Mouse (Mus musculus): Measurements from ENCODE around the gene Hormad2. TPM values are rescaled to one million over a fixed set of nuclear protein-coding genes. Genes with fewer than 3 reads are reported as not detected.

The Hormad2 gene
- polyA plus RNA-seq, 1 experiment, result 0.09 TPM

DNA sequence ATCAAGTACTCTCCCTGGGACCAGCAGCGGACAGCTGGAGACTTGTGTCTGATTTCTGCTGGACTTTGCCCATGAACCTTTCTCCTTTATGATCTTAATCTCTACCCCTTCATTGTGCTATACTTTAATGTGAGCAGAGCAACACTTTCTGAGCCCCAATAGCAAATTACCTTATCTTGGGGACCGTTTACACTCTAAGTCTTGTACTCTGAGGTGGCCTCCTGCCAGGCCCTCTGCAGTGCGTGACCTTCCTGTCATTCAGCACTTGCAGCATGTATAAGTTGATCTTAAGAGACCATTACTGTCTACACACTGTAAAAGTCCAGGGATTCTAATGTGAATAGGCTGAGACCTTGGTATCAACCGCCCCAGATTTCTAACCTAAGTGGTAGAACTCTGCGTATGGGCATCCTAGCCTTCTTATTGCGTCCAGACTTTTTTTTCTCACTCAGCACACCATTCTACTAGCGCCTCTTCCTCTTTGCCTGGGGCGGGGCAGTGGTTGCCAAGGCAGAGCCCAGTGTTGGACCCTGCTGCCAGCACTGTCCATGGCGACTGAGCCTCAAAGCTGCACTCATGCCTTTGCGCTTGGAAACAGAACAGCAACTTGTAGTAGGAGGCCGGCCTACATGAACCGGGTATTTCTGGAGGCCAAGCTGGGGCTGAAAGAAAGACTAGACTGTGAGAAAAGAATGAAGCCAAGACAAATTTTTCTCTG, 11.7 kb upstream of the Hormad2 start:
- no peak for DNase-seq (ENCODE audit: low read depth, low spot score)
- WGBS, result 40% methylated on average over 12 of the region's 12 CpGs

DNA sequence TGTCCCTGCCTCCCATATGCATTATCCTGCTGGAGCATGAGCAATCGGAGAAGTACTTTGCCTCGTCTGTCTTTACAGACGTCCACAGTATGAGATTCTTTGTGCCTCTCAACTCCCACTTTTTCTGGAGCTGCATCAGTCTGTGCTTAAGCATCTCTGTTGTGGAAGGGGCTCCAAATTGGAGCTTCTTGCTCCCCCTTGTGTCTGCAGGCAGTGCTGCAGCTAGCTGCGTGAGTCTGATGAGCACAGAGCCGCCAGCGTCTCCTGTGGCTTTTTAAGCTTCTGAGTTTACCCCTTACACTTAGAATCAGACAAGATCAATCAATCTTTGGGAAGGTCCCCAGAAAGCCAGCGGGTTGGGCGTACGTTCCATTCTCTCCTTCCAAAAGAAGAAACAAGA, 10.2 kb upstream of the Hormad2 start:
- DNase-seq (ENCODE audit: low read depth, low spot score), result no peak
- 40% methylated on average over 9 of the region's 9 CpGs for WGBS

DNA sequence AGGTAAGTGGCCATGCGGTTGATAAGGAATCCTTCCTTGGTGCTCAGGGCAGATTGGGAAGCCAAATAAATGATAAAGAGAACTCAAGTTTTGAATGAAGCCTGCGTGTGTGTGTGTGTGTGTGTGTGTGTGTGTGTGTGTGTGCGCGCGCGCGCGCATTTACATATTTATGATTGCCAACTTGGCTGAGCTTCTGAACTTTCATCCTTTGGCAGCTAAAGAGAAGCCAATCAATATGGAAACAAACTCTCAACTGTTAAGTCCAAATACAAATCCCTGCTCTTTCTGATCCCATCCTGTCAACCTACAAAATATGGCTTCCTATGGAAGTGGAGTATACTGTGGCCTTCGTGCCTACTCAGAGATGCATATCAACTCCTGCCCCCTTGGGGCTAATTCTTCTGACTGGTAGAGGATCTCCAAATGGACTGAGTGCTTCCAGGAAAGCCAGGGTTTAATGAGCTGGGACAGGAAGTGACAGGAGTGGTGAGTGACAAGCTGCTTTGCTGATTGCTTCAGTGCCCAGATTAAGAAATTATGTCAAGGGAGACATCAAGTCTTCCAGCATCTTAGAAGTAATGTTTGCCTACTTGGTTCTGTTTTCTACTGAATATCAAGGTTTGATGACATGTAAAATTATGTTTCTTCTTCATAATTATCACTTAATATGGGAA, 5.4 kb upstream of the Hormad2 start:
- DNase-seq (ENCODE audit: low read depth, low spot score), result no peak
- 91% methylated on average over 9 of the region's 9 CpGs for WGBS

DNA sequence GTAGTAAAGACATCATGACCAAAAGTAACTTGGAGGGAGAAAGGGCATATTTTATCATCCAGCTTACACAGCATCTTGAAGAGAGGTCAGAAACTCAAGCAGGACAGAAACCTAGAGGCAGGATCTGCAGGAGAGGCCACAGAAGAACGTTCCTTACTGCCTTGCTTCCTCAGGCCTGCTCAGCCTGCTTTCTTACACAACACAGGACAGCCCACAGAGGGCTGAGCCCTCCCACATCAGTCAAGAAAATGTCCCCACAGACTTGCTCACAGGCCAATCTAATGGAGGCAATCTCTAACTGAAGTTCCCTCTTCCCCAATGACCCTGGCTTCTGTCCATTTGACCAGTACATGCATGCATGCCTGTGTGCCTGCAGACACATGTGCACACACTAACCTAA, 1.4 kb upstream of the Hormad2 start:
- whole genome bisulfite sequencing, result 29% methylated on average over 1 of the region's 1 CpGs

DNA sequence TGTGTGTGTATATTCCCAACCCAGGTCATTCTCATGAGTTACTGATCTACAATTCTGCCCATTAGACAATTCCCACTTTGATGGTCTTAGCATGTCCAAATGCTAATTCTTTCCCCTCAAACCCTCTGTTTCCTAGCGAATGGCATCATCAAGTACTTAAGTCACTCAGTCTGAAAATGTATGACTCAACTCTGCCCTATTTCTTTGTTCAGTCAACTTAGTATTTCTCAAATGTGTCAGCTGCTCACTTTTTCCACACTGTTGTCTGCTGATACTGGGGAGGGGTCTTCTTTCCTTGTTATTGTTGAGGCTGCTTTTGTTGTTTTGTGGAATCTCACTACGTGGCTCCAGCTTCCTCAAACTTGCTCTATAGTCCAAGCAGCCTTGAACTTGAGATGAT, 2.7 kb downstream of the Hormad2 start:
- DNase-seq (ENCODE audit: low read depth, low spot score), result no peak
- WGBS, result 60% methylated on average over 2 of the region's 2 CpGs

More for the DNA sequence above, 1.4 kb upstream of the Hormad2 start:
- DNase-seq (ENCODE audit: low read depth, low spot score), result no peak

DNA sequence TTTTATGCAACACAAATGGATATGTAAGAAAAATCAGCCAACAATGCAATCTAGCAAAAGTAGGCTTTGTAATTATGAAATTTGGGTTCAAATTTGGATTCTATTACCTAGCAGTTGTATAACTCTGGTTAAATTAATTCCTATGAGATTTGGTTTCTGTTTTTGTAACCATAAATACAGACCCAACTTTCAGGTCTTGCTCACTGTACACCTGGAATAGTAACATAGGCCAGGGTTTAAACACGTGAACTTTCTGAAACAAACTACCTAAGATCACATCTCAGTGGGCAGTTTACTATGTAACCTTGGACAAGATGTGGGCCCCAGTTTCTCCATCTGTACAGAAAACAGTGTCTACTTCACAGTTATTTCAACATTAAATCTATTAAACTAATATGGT, 3.6 kb downstream of the Hormad2 start:
- 93% methylated on average over 1 of the region's 1 CpGs for WGBS
- no peak for DNase-seq (ENCODE audit: low read depth, low spot score)

DNA sequence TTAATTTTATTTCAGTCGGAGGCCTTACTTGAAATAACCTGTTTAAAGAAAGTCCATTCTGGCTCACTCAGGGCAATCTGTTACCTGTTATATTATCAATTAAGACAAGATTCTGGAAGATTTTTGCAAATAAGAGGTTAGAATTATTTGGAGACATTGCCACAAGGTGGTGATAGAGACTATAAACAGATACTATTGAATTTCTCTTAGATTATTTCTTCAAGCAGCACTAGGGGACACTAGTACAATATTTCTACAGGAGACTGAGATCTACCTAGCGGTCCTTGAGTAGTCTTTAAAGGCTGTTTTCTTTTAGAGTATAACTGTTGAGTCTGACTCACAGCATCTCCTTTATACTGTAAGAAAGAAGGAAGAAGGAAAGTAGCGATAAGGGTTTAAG, 4.3 kb downstream of the Hormad2 start:
- no peak for DNase-seq (ENCODE audit: low read depth, low spot score)
- 65% methylated on average over 3 of the region's 3 CpGs for WGBS

DNA sequence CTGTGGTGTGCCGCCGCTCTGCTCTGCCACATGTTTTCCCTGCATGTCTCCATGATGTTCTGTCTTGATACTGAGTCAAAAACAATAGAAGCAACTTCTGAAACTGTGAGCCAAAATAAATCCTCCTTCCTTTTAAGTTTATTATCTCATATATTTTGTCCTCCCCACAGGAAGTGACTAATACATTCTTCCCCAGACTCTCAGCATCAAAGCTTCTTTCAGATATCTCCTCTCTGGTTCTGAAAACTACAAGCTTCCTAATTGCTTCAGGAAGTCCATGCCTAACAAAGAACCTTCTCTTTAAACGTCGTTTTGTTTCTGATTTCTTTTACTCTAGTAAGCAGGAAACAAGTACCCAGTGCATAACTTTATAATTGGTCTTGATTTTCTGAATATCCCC, 6.4 kb downstream of the Hormad2 start:
- 57% methylated on average over 4 of the region's 4 CpGs for WGBS

DNA sequence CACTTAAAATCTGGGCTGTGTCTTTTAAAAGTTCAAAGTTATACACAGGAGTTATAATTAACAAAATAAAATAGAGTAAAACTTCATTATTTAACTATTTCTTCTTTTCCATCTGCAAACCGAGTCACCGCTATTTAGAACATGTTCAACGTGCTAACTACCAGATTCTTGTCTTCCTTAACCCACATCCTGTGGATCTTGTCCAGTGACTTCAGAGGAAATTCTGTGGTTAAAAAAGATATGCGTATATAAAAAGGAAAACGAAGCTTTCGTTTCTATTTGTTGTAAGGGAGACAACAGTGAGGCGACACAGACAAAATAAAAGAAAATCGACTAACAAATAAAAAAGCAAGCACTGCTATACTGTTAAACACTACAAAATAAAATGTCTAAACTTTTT, 17.1 kb downstream of the Hormad2 start:
- DNase-seq (ENCODE audit: low read depth, low spot score), result no peak
- WGBS, result 76% methylated on average over 8 of the region's 8 CpGs

More for the DNA sequence above, 6.4 kb downstream of the Hormad2 start:
- no peak for DNase-seq (ENCODE audit: low read depth, low spot score)

DNA sequence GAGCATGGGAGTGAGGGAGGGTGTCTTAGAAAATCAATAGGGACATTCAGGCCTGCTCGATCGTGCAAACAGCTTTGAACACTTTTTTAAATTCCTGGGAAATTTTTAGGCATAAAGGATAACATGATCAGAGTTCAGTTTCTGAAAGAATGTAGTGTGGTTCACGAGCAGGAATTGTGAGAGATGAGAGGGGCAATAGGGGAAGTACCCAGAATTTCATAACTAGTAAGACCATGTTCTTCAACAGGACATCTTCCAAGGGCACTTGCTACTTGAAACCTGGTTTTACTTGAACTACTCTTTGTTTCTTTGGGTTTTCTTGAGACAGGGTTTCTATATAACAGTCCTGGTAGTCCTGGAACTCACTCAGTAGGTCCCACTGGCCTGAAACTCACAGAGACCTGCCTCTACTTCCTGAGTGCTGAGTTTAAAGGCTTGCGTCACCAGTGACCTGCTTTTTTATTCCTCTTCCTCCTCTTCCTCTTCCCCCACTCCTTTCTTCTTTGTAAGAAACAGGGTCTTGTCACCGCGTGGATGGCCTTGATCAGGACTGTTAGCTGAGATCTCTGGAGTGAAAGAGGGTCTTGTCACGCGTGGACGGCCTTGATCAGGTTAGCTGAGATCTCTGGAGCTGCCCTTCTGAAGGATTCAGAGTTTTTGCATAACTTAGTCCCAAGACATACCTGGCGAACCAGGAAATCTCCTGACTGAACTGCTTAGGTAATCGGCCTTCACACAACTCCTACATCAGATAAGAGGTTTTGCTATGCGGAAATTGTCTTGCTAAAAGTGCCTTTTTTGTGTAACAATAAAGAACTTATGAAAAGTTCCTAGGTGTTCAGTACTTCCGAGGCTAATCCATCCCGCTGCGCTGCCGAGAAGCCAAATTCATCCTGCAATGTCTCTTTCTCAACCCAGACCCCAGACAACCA, 18.1 kb downstream of the Hormad2 start:
- 46% methylated on average over 16 of the region's 16 CpGs for WGBS
- DNase-seq (ENCODE audit: low read depth, low spot score), result peak; percentile 7

DNA sequence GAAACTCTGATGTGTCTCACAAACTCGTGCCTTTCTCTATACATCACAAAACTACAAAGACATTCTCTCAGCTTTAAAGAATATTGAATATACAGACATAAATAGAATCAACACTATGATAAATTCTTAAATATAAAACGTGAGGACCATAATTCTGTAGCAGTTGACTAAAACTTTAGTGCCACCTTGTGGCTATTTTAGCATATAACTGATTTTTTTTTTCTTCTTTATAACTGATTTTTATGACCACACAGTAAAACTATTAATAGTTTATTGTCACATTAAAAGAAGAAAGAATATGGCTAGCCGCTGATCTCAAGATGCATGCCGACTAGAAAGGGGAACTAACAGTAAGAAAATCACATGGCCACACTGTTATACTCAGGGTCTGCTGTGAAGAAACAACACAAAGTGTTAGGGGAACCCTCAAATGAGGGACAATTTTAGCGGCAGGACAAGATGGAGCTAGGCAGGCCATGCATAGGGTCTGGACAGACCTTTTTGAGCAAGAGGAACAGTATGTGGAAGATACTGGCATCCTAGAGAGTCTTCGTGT, 18.9 kb downstream of the Hormad2 start:
- peak; percentile 16 for DNase-seq (ENCODE audit: low read depth, low spot score)
- 13% methylated on average over 6 of the region's 6 CpGs for WGBS

DNA sequence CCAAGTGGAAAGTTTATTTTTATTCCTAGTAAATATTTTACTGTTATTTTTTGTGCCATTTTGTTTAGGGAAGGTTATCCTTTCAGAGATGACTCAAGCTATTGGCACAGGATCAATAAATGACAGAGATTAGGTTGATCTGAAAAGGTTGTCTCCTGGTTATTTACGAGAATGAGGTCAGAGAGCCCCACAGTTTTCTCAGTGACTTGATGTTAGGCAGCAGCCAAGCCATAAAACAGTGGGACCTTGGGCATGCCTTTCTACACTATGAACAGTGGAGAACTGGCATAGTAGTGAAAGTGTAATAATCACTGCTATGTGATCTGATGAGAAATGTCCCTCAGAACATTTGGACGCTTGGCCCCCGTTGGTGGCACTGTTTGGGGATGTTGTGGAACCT, 22.9 kb downstream of the Hormad2 start:
- 54% methylated on average over 3 of the region's 3 CpGs for WGBS
- no peak for DNase-seq (ENCODE audit: low read depth, low spot score)

DNA sequence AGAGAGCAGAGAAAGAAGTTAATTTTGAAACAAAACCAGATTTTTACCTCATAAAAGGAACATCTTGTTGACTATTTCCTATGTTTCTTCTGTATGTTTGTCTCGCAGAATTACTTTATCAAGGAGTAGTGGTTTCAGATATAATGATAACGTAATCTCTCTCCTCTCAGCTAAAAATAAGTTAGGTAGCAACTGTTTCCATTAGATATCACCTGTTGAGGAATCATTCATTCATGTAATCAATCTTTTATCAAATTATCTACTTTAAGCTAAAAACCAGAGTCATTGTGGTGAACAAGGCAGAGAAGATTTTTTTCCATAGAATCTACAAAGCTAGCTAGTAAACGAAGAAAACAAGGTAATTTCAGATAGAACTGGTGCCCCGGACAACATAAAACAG, 28.6 kb downstream of the Hormad2 start:
- no peak for DNase-seq (ENCODE audit: low read depth, low spot score)

DNA sequence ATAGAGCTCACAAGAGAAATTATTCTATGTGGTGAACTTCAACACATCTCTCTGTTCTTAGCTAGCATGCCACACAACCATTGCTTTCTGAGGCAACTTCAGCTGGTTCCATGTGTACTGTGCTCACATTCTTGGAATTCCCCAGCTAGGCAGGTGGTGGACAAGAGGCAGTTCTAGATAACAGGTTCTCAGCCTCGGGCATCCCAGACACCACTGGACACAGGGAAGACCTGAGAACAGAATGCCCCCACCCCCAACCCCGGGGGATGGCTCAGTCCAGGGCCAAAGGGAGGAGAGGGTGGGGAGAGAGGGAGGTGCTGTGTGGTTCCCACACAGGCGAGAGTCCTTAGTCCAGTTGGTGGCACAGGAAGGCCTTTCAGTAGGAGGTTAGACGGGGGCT, 36.6 kb downstream of the Hormad2 start:
- WGBS, result 46% methylated on average over 4 of the region's 4 CpGs
- no peak for DNase-seq (ENCODE audit: low read depth, low spot score)

More for the DNA sequence above, 28.6 kb downstream of the Hormad2 start:
- WGBS, result 89% methylated on average over 4 of the region's 4 CpGs

DNA sequence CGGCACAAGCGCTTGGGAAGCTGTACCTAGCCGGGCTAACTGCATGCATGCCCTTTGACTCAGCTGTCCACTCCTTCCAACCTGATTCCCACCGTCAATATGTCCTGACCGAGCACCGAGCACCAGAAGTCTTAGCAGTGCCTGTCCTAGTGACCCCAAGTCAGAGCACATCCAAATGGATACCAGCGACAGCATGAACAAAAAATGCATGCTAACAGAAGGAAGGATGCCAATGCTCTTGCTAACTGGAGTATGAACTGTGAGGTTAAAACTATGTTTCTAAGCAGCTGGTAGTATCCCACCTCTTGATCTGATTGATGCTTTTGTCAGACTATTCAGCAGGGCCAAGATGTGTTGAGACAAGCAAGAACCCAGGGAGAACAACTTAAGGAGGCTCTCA, 37.5 kb downstream of the Hormad2 start:
- DNase-seq (ENCODE audit: low read depth, low spot score), result no peak
- 79% methylated on average over 7 of the region's 7 CpGs for WGBS

DNA sequence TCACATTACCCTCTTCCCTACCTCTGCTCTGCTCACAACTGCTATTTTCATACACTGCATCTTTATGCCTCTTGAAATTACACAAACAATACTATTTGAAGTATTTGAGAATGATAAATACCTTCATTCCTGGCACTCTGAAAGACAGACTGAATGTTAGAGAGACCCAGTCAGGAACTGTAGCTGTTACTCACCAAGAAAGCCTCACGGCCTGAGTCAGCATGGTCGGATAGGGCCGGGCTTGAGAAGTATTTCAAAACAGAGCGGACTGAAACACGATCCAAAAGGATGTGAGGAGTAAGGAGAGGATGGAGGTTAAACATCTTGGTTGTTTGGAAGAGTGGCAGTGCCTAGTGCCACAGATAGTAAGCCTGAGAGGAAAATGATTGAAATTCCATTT, 39.7 kb downstream of the Hormad2 start:
- DNase-seq (ENCODE audit: low read depth, low spot score), result no peak
- 69% methylated on average over 5 of the region's 5 CpGs for WGBS

DNA sequence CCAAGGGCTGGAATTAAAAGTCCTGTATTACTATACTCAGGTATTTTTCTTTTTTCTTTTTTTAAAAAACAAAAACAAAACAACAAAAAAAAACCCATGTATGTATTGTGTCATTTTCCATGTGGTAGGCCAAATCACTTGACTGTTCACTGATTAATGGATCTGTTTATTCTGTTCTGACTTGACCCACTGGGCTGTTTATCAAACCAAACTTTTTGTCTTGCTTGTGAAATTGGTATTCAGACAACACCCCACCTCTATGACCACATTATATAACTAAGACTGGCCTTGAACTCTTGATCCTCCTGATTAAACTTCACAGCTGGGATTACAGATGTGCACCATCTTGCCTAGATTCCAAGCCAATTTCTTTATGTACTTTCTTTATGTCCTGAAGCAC, 46.7 kb downstream of the Hormad2 start:
- DNase-seq (ENCODE audit: low read depth, low spot score), result no peak

DNA sequence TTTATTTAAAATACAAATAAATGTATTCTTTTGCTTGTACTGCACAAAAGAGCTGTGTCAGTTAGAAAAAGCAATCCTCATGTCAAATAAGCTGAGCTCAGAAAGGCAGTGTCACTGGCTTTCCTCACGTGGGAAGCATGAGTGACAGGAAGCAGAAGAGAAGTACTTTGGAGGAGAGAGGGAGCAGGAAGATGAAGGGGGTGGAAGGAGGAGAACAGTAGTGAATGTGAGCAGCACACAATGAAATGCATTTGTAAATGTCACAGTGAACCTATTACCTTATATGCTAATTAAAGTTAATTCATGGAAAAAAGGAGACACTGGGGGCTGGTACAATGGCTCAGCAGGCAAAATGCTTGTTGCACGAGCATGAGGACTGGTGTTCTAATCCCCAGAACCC, 52.9 kb downstream of the Hormad2 start:
- 42% methylated on average over 2 of the region's 2 CpGs for WGBS
- DNase-seq (ENCODE audit: low read depth, low spot score), result no peak

DNA sequence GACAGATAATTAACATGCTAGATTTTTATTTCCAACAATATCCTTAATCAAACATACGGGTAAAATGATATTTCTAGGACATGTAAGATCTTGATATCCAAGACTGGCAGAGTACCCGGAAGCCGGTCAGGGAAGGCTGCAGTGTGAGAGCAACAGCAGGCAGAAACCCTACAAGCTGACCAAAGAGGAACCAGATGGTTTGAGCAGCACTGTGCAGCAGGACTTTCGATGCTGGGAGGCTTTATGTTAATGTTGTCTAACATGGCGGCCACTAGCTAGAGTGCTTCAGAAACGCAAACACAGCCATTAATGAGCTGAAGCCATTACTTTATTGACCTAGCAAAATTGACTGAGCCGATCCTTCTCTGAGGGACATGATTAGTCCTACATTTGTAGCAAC, 58.6 kb downstream of the Hormad2 start:
- 66% methylated on average over 7 of the region's 7 CpGs for WGBS
- no peak for DNase-seq (ENCODE audit: low read depth, low spot score)

DNA sequence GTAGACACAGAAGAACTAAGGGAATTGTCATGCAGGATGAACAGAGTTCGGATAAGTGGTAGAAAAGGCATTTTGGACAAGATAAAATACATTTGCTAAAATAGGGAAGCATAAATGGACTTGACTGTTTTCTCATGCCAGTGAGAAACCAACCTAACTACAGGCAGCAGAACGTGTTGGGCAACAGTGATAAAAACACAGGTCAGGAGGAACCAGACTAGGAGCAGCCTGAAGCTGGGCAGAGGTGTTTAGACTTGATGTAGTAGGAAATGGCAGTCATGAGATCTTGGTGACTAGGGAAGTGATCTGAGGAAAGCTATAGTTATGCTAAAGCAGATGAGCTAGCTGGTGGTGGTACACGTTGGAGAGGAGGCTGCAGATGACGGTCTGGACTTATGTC, 61.0 kb downstream of the Hormad2 start:
- no peak for DNase-seq (ENCODE audit: low read depth, low spot score)
- WGBS, result 77% methylated on average over 4 of the region's 4 CpGs
